Mouse (Mus musculus): ENCODE results near the gene Atg9a. TPM values are rescaled to one million over a fixed set of nuclear protein-coding genes. Genes with fewer than 3 reads are reported as not detected.
A peak's percentile ranks its signal among the peaks of the same experiment; 100 is the strongest.

Atg9a gene
- total and polyA plus RNA-seq, 3 experiments = 7.8 to 26.1 TPM; not detected in 1

DNA sequence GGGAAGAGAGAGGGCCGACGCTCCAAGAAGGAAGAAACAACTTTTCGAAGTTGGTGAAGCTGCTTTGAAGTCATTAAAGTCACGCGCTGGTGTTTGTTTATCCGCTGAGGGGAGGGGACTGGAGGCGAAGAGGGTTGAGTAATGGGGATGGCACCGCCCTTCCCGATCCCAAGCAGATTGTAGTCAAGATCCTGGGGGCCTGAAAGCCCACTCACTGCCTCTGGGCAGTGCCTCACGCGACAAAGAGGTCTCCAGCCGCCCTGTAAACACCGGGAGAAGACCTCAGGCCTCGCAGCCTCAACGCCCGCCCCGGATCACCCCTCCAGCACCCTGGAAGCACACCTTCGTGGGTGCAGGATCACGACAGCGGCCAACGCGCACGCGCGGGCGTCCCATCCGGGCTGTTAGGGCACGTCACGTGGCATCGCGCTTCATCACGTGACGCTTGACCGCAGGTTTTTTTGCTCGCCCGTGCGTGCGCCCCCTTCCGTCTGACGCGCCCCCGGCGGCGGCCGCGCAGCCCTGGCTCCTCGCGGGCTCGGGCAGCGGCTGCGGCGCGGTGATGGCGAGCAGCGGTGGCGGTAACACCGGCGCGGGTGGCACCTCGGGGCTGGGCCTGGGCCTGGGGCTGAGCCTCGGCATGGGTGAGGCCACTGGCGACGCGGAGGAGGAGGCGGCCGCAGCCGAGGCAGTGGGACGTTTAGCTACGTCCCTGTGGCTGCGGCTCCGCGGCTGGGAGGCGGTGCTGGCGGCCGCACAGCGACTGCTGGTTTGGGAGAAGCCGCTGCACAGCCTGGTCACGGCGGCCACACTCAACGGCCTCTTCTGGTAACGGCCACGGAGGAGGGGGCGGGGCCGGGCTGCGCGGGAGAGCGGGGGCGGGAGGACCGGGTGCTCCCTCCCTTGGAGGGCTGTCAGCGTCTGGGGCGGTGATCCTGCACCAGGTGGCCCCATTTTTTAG is 49.4 kb downstream of the Atg9a start, which contains the start of the genes Cnppd1 and Retreg2 (continued):
- TF ChIP-seq GABPA (IDR thresholded peaks at IDR 0.05; ENCODE audit: low read depth, low read length) (no peak), SMC3 (IDR thresholded peaks at IDR 0.05; ENCODE audit: low read depth, low read length) (no peak; the same call in 1 of the 2 replicates), ETS1 (IDR thresholded peaks at IDR 0.05; ENCODE audit: low read depth, low read length) (peak; percentile 64; the same call in 1 of the 2 replicates), UBTF (IDR thresholded peaks at IDR 0.05; ENCODE audit: borderline replicate concordance, insufficient read depth, low read depth, low read length) (no peak; the same call in 1 of the 2 replicates), GATA1 (IDR thresholded peaks at IDR 0.05; ENCODE audit: low read depth, low read length) (no peak)

DNA sequence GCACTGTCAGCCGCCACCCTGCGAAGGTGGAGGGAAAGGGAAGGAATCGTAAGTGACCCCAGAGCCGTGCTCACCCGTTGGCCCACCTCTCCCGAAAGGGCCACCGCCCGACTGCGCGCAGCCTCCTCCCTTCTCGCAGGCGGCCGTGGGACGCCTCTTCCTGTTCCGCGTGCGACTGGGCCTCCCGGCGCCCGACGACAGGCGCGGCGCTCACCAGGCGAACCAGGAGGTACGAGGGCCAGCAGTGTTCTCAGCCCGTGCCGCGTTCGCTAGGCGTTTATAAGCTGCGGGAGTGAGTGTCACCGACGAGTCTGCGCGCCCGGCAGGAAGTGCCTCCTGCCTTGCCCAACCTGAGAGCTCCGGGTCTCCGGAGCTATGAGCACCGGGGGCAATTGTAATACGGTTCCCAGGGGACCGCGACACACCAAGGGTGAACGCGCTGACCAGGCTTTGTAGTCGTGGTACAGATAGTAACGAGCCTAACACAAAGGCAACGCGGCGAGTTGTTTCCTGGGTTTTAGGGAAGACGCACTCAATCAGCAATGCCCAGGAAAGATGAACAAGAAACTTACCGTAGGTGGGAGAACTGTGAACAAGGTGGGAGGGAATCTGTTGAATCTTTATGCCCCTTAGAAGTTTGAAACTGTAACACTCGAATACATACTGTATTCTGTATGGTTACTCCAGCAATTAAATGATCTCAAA is 50.4 kb downstream of the Atg9a start:
- H3K4me3 ChIP-seq (ENCODE audit: control insufficient read depth in 1 of 2, insufficient read depth in 1 of 2, low read depth in 2 of 2, low read length in 2 of 2) = peak overlapping the region; percentile 88 to 94
- peak overlapping the region; percentile 93 for H3K9ac ChIP-seq (ENCODE audit: control insufficient read depth, low read depth, low read length, poor library complexity, severe bottlenecking)
- peaks cover 38% of the 10 kb centered on the region for H3K79me2 ChIP-seq (ENCODE audit: control insufficient read depth, insufficient read depth, low read length, poor library complexity)
- peaks cover 4 to 27% of the 10 kb centered on the region in 2 experiments; a peak in 3 of 4 replicates for H3K36me3 ChIP-seq (ENCODE audit: control insufficient read depth in 1 of 2, insufficient read depth in 2 of 2, low read length in 2 of 2)
- no peaks in the 10 kb centered on the region for H3K27me3 ChIP-seq (ENCODE audit: control insufficient read depth in 1 of 2, insufficient read depth in 2 of 2, low read length in 2 of 2)
- peak overlapping the region; percentile 91 for H3K27ac ChIP-seq (ENCODE audit: control insufficient read depth, low read depth, low read length)
- peak; percentile 80 for DNase-seq (ENCODE audit: low read depth, low spot score)
- H3K4me1 ChIP-seq (ENCODE audit: control insufficient read depth in 1 of 2, insufficient read depth in 2 of 2, low read length in 2 of 2) = peaks cover 11 to 28% of the 10 kb centered on the region in 2 experiments
- no peaks in the 10 kb centered on the region for H3K9me3 ChIP-seq (replicated peaks; ENCODE audit: insufficient read depth, low read length)
- TF ChIP-seq HCFC1 (IDR thresholded peaks at IDR 0.05; ENCODE audit: low read depth, low read length) = peak; percentile 57; the same call in 1 of the 2 replicates
- TF ChIP-seq USF2 (IDR thresholded peaks at IDR 0.05; ENCODE audit: borderline replicate concordance in 1 of 2, insufficient read depth in 1 of 2, low read depth in 1 of 2, low read length in 2 of 2) = no peak
- peak; percentile 67 to 85 for TF ChIP-seq POLR2A (IDR thresholded peaks at IDR 0.05; ENCODE audit: control insufficient read depth in 1 of 2, insufficient read depth in 1 of 2, low read depth in 1 of 2, low read length in 2 of 2, poor library complexity in 1 of 2)
- no peak for TF ChIP-seq ZC3H11A (IDR thresholded peaks at IDR 0.05; ENCODE audit: low read depth, low read length)
- 0 out of 2 replicates have a peak, but pooled peaks have one; percentile 24 for TF ChIP-seq BHLHE40 (IDR thresholded peaks at IDR 0.05; ENCODE audit: borderline replicate concordance, low read depth, low read length)
- TF ChIP-seq MXI1 (IDR thresholded peaks at IDR 0.05; ENCODE audit: low read depth, low read length) = peak; percentile 65
- TF ChIP-seq USF1 (IDR thresholded peaks at IDR 0.05; ENCODE audit: low read depth, low read length) = peak; percentile 34
- no peak for TF ChIP-seq MYB (IDR thresholded peaks at IDR 0.05; ENCODE audit: low read depth, low read length)
- TF ChIP-seq ETS1 (IDR thresholded peaks at IDR 0.05; ENCODE audit: low read depth, low read length) = no peak; the same call in 1 of the 2 replicates
- no peak for TF ChIP-seq CTCF (IDR thresholded peaks at IDR 0.05 in 2 of 3, conservative IDR thresholded peaks at IDR 0.05 in 1 of 3; ENCODE audit: control insufficient read depth in 1 of 3, insufficient read depth in 1 of 3, low read depth in 2 of 3, low read length in 3 of 3, poor library complexity in 1 of 3, severe bottlenecking in 1 of 3)
- TF ChIP-seq TAL1 (IDR thresholded peaks at IDR 0.05; ENCODE audit: low read length) = no peak
- no peak for TF ChIP-seq ZMIZ1 (IDR thresholded peaks at IDR 0.05; ENCODE audit: low read depth, low read length)
- TF ChIP-seq GABPA (IDR thresholded peaks at IDR 0.05; ENCODE audit: low read depth, low read length) = no peak
- no peak for TF ChIP-seq E2F4 (IDR thresholded peaks at IDR 0.05; ENCODE audit: borderline replicate concordance, low read depth, low read length)
- no peak; the same call in 1 of the 2 replicates for TF ChIP-seq KAT2A (conservative IDR thresholded peaks at IDR 0.05; ENCODE audit: low read depth, low read length)
- TF ChIP-seq UBTF (IDR thresholded peaks at IDR 0.05; ENCODE audit: borderline replicate concordance, insufficient read depth, low read depth, low read length) = peak; percentile 96; the same call in 1 of the 2 replicates
- peak; percentile 69 for TF ChIP-seq ELF1 (IDR thresholded peaks at IDR 0.05; ENCODE audit: low read depth, low read length)
- TF ChIP-seq MAX (IDR thresholded peaks at IDR 0.05; ENCODE audit: low read length) = no peak; the same call in 1 of the 2 replicates
- TF ChIP-seq TCF12 (IDR thresholded peaks at IDR 0.05; ENCODE audit: low read depth, low read length) = no peak; the same call in 1 of the 2 replicates
- TF ChIP-seq GATA1 (IDR thresholded peaks at IDR 0.05; ENCODE audit: low read depth, low read length) = no peak
- TF ChIP-seq MYC (IDR thresholded peaks at IDR 0.05; ENCODE audit: low read depth, low read length) = no peak; the same call in none of the 2 replicates
- TF ChIP-seq SIN3A (IDR thresholded peaks at IDR 0.05; ENCODE audit: low read length) = peak; percentile 44; the same call in 1 of the 2 replicates
- TF ChIP-seq NELFE (IDR thresholded peaks at IDR 0.05; ENCODE audit: low read depth, low read length) = peak; percentile 70
- no peak for TF ChIP-seq JUND (IDR thresholded peaks at IDR 0.05; ENCODE audit: low read depth, low read length)
- no peak for TF ChIP-seq MEF2A (IDR thresholded peaks at IDR 0.05; ENCODE audit: extremely low read depth, insufficient replicate concordance, low read depth, low read length, poor library complexity, severe bottlenecking)
- TF ChIP-seq ZKSCAN1 (IDR thresholded peaks at IDR 0.05; ENCODE audit: low read depth, low read length) = no peak
- 0 out of 2 replicates have a peak, but pooled peaks have one; percentile 1 for TF ChIP-seq TBP (IDR thresholded peaks at IDR 0.05; ENCODE audit: low read depth, low read length)
- TF ChIP-seq CHD2 (IDR thresholded peaks at IDR 0.05; ENCODE audit: low read length) = no peak
- TF ChIP-seq MAFK (IDR thresholded peaks at IDR 0.05; ENCODE audit: borderline replicate concordance, low read depth, low read length) = no peak
